11 mouse cellular contexts compared by ENCODE assay signal in genomic region chr10:82696453-82697079, GRCm38 (mm10). TPM values are rescaled to one million over a fixed set of nuclear protein-coding genes. Genes with fewer than 3 reads are reported as not detected.
DNase-seq lines count a peak whose midpoint lies in the region; ATAC-seq lines count a peak whose summit lies in the region.
"Had no signal": no experiment of that assay in that cellular context is flagged by ENCODE, and none has a peak within 500 bp of the region (broad histone marks: within the 10 kb centered on the region; RNA-seq: fewer than 3 reads in every experiment).

No protein-coding gene starts in this region.

- no peaks in the 10 kb centered on the region for H3K27me3 ChIP-seq in kidney, embryonic 16.5 days (ENCODE audit: insufficient read depth, low read length)
- H3K27me3 ChIP-seq in kidney, embryonic 15.5 days, result peaks cover 7% of the 10 kb centered on the region; the same call in 1 of the 2 replicates
- H3K27me3 ChIP-seq: forebrain, embryonic 13.5 days; hindbrain, embryonic 12.5 days had no signal

- peak; percentile 10 for DNase-seq in adrenal gland, adult 8-10 months
- peak; percentile 75 to 78 for DNase-seq in cerebellum, postnatal 14 days
- peak; percentile 17 for DNase-seq in lung, postnatal 14 days
- no peak for DNase-seq in kidney, postnatal 14 days
- DNase-seq in embryo, embryonic 9.5 days (ENCODE audit: extremely low spot score), result no peak
- no peak for DNase-seq in left cerebral cortex, postnatal 25 days (ENCODE audit: low spot score in 2 of 2)

- intact Hi-C loops in left cerebral cortex, postnatal 25 days (cut with DNase I), result loop anchor here (5.0 kb wide), 1 partner anchor 66 kb away; the partner anchor contains the start of gene Nfyb

- ATAC-seq in kidney, embryonic 16.5 days (ENCODE audit: low FRiP score, low TSS enrichment), result no peak
- no peak for ATAC-seq in kidney, embryonic 15.5 days (replicated peaks; ENCODE audit: low FRiP score)
- ATAC-seq: forebrain, embryonic 13.5 days had no signal

- no peak overlapping the region for H3K4me2 ChIP-seq in kidney, embryonic 16.5 days (replicated peaks; ENCODE audit: low read depth, low read length)
- H3K4me2 ChIP-seq in kidney, embryonic 15.5 days, result no peak overlapping the region
- H3K4me2 ChIP-seq: forebrain, embryonic 13.5 days; hindbrain, embryonic 12.5 days had no signal

- H3K9me3 ChIP-seq in kidney, embryonic 16.5 days (ENCODE audit: low read length), result no peaks in the 10 kb centered on the region
- H3K9me3 ChIP-seq in kidney, embryonic 15.5 days (replicated peaks), result no peaks in the 10 kb centered on the region
- H3K9me3 ChIP-seq: forebrain, embryonic 13.5 days; hindbrain, embryonic 12.5 days had no signal

- H3K4me1 ChIP-seq in kidney, embryonic 16.5 days (ENCODE audit: insufficient read depth, low read length), result peaks cover 27% of the 10 kb centered on the region
- peaks cover 17% of the 10 kb centered on the region for H3K4me1 ChIP-seq in kidney, embryonic 15.5 days

- 62% methylated on average over 4 of the region's 4 CpGs for WGBS in kidney, embryonic 16.5 days
- WGBS in kidney, embryonic 15.5 days, result 70% methylated on average over 4 of the region's 4 CpGs

- no peak overlapping the region for H3K4me3 ChIP-seq in kidney, embryonic 16.5 days (ENCODE audit: low read length)
- no peak overlapping the region for H3K4me3 ChIP-seq in kidney, embryonic 15.5 days (replicated peaks)
- H3K4me3 ChIP-seq: forebrain, embryonic 13.5 days; hindbrain, embryonic 12.5 days had no signal

- H3K36me3 ChIP-seq in kidney, embryonic 16.5 days (ENCODE audit: insufficient read depth, low read length), result 0 out of 2 replicates have a peak, but pooled peaks cover 3% of the 10 kb centered on the region
- 0 out of 2 replicates have a peak, but pooled peaks cover 5% of the 10 kb centered on the region for H3K36me3 ChIP-seq in kidney, embryonic 15.5 days
- H3K36me3 ChIP-seq: hindbrain, embryonic 12.5 days had no signal

- 0 out of 2 replicates have a peak overlapping the region, but pooled peaks have one; percentile 14 for H3K27ac ChIP-seq in kidney, embryonic 16.5 days (ENCODE audit: low read length)
- no peak overlapping the region for H3K27ac ChIP-seq in kidney, embryonic 15.5 days
- H3K27ac ChIP-seq: forebrain, embryonic 13.5 days; hindbrain, embryonic 12.5 days; liver, embryonic 14.5 days had no signal

- H3K9ac ChIP-seq in kidney, embryonic 16.5 days (replicated peaks; ENCODE audit: low read length), result no peak overlapping the region
- no peak overlapping the region for H3K9ac ChIP-seq in kidney, embryonic 15.5 days
- H3K9ac ChIP-seq: forebrain, embryonic 13.5 days; hindbrain, embryonic 12.5 days; liver, embryonic 14.5 days had no signal

RNA-seq across cellular contexts. Expression of gene Hcfc2, which starts 0.6 kb away (rescaled TPM):
- polyA plus RNA-seq in kidney, embryonic 16.5 days (2015; fragmentation: Nextera tagmentation; extraction: Ambion mirVana), result 30.4 and 33.9 TPM in 2 replicates
- polyA plus RNA-seq in kidney, embryonic 15.5 days (2015; fragmentation: Nextera tagmentation; extraction: Ambion mirVana), result 33.2 and 33.3 TPM in 2 replicates
- total RNA-seq in adrenal gland, adult 8-10 months (2022), result 10 to 100 TPM; 31.6 to 43.2 (median 34.7) TPM
- 10 to 100 TPM; 43.0 to 45.2 TPM for total RNA-seq in left cerebral cortex, postnatal 25 days (2021)

RNA-seq across cellular contexts. Expression of gene Glt8d2, which starts 6.1 kb away (rescaled TPM):
- 3.0 and 4.1 TPM in 2 replicates for polyA plus RNA-seq in kidney, embryonic 16.5 days (2015; fragmentation: Nextera tagmentation; extraction: Ambion mirVana)
- 4.0 and 5.0 TPM in 2 replicates for polyA plus RNA-seq in kidney, embryonic 15.5 days (2015; fragmentation: Nextera tagmentation; extraction: Ambion mirVana)
- total RNA-seq in adrenal gland, adult 8-10 months (2022), result 1 to 10 TPM; 1.0 to 4.3 (median 2.7) TPM
- total RNA-seq in left cerebral cortex, postnatal 25 days (2021), result 10 to 100 TPM; 14.6 to 22.7 TPM

Comparison
In these comparisons a context has a peak if more than half of its experiments do, and no peak if none do; other contexts are left out.
1. DNase-seq: peak in adrenal gland, adult 8-10 months (single experiment), cerebellum, postnatal 14 days (2 of 2) and lung, postnatal 14 days (single experiment); none in kidney, postnatal 14 days (single experiment), embryo, embryonic 9.5 days (single experiment) and left cerebral cortex, postnatal 25 days (0 of 2).